Mouse (Mus musculus) myocyte (in vitro differentiated cells): Measurements from ENCODE around the gene Calhm1. TPM values are rescaled to one million over a fixed set of nuclear protein-coding genes. Genes with fewer than 3 reads are reported as not detected.

Experiments used
- H3K27me3 ChIP-seq: one replicate; pipeline ENCODE4 v1.6.1; 2011; ENCODE audit not compliant: control insufficient read depth, insufficient read depth, insufficient read length
- H3K36me3 ChIP-seq: one replicate; pipeline ENCODE4 v1.6.1; 2011; ENCODE audit not compliant: control insufficient read depth, insufficient read depth
- H3K4me2 ChIP-seq: one replicate; pipeline ENCODE4 v1.6.1; 2011; ENCODE audit warnings: low read depth, control low read depth
- H3K4me3 ChIP-seq: one replicate; pipeline ENCODE4 v1.5.1; 2011; ENCODE audit warnings: mild to moderate bottlenecking, control low read depth, moderate library complexity
- H3K79me2 ChIP-seq: one replicate; pipeline ENCODE4 v1.6.1; 2011; ENCODE audit not compliant: control insufficient read depth, insufficient read depth
- H3ac ChIP-seq: one replicate; pipeline ENCODE4 v1.6.1; 2011; ENCODE audit not compliant: control insufficient read depth, insufficient read length
- CEBPB ChIP-seq: IDR thresholded peaks from 2 replicates; pipeline ENCODE4 v1.6.1; 2011; ENCODE audit warnings: mild to moderate bottlenecking, moderate library complexity; ENCODE audit not compliant: poor library complexity, insufficient read depth, severe bottlenecking
- E2F4 ChIP-seq: IDR thresholded peaks from one replicate; pipeline ENCODE4 v1.6.1; 2011; ENCODE audit warnings: mild to moderate bottlenecking, control low read depth, moderate library complexity; ENCODE audit not compliant: insufficient read depth
- MAX ChIP-seq: IDR thresholded peaks from one replicate; pipeline ENCODE4 v1.6.1; 2011; ENCODE audit warnings: low read depth, mild to moderate bottlenecking, control low read depth
- MYOD1 ChIP-seq, 3 experiments: IDR thresholded peaks; one replicate each; pipeline ENCODE4 v1.6.1; 2011; ENCODE audit warnings: control low read depth in 2 of 3, low read depth in 2 of 3, mild to moderate bottlenecking in 2 of 3, moderate library complexity in 1 of 3; ENCODE audit not compliant: insufficient read length in 2 of 3, control insufficient read depth in 1 of 3
- MYOG ChIP-seq, 3 experiments: IDR thresholded peaks; one replicate each; pipeline ENCODE4 v1.6.1; 2011; ENCODE audit warnings: control low read depth in 2 of 3, low read depth in 2 of 3, mild to moderate bottlenecking in 2 of 3; ENCODE audit not compliant: insufficient read length in 2 of 3, control insufficient read depth in 1 of 3, insufficient read depth in 1 of 3
- POLR2A ChIP-seq: IDR thresholded peaks from one replicate; pipeline ENCODE4 v1.6.1; 2011; ENCODE audit warnings: low read depth, mild to moderate bottlenecking, control low read depth, moderate library complexity; ENCODE audit not compliant: insufficient read length
- POLR2AphosphoS2 ChIP-seq: IDR thresholded peaks from one replicate; pipeline ENCODE4 v1.6.1; 2011; ENCODE audit warnings: low read depth, control low read depth; ENCODE audit not compliant: insufficient read length
- REST ChIP-seq: IDR thresholded peaks from one replicate; pipeline ENCODE4 v1.6.1; 2011; ENCODE audit warnings: mild to moderate bottlenecking, control low read depth, moderate library complexity; ENCODE audit not compliant: insufficient read depth, insufficient read length
- SRF ChIP-seq: IDR thresholded peaks from one replicate; pipeline ENCODE4 v1.6.1; 2011; ENCODE audit warnings: low read depth; ENCODE audit not compliant: control insufficient read depth, insufficient read length
- TCF12 ChIP-seq: IDR thresholded peaks from one replicate; pipeline ENCODE4 v1.6.1; 2011; ENCODE audit warnings: mild to moderate bottlenecking, control low read depth; ENCODE audit not compliant: poor library complexity, insufficient read depth, severe bottlenecking
- TCF3 ChIP-seq: IDR thresholded peaks from one replicate; pipeline ENCODE4 v1.6.1; 2011; ENCODE audit warnings: low read depth, control low read depth; ENCODE audit not compliant: insufficient read length
- USF1 ChIP-seq: IDR thresholded peaks from one replicate; pipeline ENCODE4 v1.6.1; 2011; ENCODE audit warnings: low read depth, mild to moderate bottlenecking, control low read depth, moderate library complexity
- polyA plus RNA-seq: library from polyadenylated mRNA; unstranded; fragments of >200 nt; fragmentation: generic; extraction: Trizol; gene quantifications from one replicate; pipeline ENCODE4 v1.2.1, GENCODE M21; 2012; ENCODE audit warnings: missing spikeins

Calhm1 gene
- polyA plus RNA-seq, 1 experiment: not detected

DNA sequence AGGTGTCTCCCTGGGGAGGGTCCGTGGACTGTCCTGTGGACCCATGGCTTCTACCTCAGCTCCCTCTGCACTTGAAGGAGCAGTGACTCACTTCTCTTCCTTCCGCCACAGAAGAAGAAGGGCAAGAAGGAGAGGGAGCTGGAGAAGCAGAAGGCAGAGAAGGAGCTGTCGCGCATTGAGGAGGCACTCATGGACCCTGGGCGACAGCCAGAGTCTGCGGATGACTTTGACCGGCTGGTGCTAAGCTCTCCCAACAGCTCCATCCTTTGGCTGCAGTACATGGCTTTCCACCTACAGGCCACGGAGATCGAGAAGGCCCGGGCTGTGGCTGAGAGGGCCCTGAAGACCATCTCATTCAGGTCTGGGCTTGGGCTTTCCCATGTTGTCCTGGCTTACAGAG is 15.9 kb downstream of the Calhm1 start:
- Histone ChIP-seq H3K4me3 (no peak overlapping the region), H3K36me3 (peaks cover 40% of the 10 kb centered on the region), H3K4me2 (no peak overlapping the region), H3ac (no peak overlapping the region), H3K27me3 (no peaks in the 10 kb centered on the region), H3K79me2 (no peaks in the 10 kb centered on the region)
- TF ChIP-seq MYOD1 (IDR thresholded peaks at IDR 0.05; ENCODE audit: control insufficient read depth in 1 of 3, insufficient read length in 2 of 3, low read depth in 2 of 3) (no peak), TCF12 (no peak), USF1 (no peak), REST (no peak), E2F4 (no peak)

DNA sequence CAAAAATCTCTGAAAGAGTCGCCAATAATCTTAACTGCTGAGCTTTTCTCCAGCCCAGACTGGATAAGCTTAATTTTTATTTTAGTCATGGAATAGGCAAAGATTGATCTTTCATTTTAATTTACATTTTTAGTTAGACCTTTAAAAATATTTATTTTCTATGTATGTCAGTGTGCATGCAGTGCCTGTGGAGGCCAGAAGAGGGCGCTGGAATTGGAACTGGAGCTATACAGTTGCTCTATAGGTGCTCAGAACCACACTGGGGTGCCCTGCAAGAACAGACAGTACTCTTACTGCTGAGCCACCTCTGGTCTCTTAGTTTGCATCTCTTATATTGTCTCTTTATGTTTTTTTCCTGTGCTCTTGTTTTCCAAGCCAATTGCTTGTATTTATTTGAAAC is 21.3 kb downstream of the Calhm1 start:
- no peak overlapping the region for H3ac ChIP-seq
- no peaks in the 10 kb centered on the region for H3K79me2 ChIP-seq
- TF ChIP-seq USF1: no peak
- no peak overlapping the region for H3K4me2 ChIP-seq
- no peak overlapping the region for H3K4me3 ChIP-seq
- peaks cover 33% of the 10 kb centered on the region for H3K36me3 ChIP-seq
- no peaks in the 10 kb centered on the region for H3K27me3 ChIP-seq

DNA sequence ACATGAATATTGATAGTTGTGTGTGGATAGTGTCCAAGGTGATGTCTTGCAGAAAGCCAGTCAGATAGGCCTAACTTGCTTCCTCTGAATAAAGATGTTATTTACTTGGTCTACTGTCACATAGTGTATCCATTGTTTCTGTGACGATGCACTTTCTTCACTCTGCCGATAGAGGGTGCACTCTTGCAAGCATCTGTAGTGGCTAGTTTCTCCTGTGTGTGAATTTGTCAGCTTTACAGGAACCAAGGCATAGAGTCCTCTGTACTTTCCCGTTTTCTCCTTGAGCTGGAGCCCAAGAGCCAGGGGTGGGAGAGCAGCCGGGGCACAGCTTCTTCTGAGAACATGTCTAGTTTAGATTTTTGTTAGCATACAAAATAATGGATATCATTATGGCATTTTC is 23.0 kb downstream of the Calhm1 start:
- Histone ChIP-seq H3K4me2 (no peak overlapping the region), H3K36me3 (peaks cover 30% of the 10 kb centered on the region), H3ac (no peak overlapping the region), H3K27me3 (no peaks in the 10 kb centered on the region), H3K79me2 (no peaks in the 10 kb centered on the region), H3K4me3 (no peak overlapping the region)
- TF ChIP-seq TCF3: no peak
- TF ChIP-seq CEBPB: no peak
- TF ChIP-seq MYOD1 (IDR thresholded peaks at IDR 0.05; ENCODE audit: control insufficient read depth in 1 of 3, insufficient read length in 2 of 3, low read depth in 2 of 3): no peak
- no peak for TF ChIP-seq TCF12
- TF ChIP-seq MYOG (IDR thresholded peaks at IDR 0.05; ENCODE audit: control insufficient read depth in 1 of 3, insufficient read depth in 1 of 3, insufficient read length in 2 of 3, low read depth in 2 of 3): no peak
- no peak for TF ChIP-seq SRF
- no peak for TF ChIP-seq USF1
- TF ChIP-seq E2F4: no peak
- TF ChIP-seq POLR2AphosphoS2: no peak
- TF ChIP-seq POLR2A: no peak
- no peak for TF ChIP-seq MAX
- TF ChIP-seq REST: no peak

DNA sequence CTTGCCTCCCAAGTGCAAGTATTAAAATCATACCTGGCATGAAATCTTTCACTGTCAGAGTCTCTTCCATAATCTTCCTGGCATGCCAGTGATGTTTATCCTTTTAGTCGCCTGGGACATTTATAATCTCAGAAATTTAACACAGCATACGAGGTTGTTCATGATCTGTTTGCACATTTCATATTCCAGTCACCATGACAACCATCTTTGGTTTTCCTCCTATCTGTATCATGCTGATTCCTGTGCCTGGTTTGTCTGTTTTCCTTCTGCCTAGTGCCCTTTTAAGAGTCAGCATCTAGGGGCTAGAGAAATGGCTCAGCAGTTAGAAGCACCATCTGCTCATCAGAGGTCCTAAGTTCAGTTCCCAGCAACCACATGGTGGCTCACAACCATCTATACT is 25.4 kb downstream of the Calhm1 start:
- H3K36me3 ChIP-seq: peaks cover 38% of the 10 kb centered on the region
- H3K4me3 ChIP-seq: no peak overlapping the region
- no peaks in the 10 kb centered on the region for H3K79me2 ChIP-seq
- no peak for TF ChIP-seq POLR2AphosphoS2
- no peak for TF ChIP-seq USF1
- TF ChIP-seq TCF3: no peak
- TF ChIP-seq TCF12: no peak
- no peak for TF ChIP-seq SRF
- TF ChIP-seq REST: no peak
- no peak for TF ChIP-seq MAX
- TF ChIP-seq CEBPB: no peak
- TF ChIP-seq MYOG (IDR thresholded peaks at IDR 0.05; ENCODE audit: control insufficient read depth in 1 of 3, insufficient read depth in 1 of 3, insufficient read length in 2 of 3, low read depth in 2 of 3): no peak
- no peak for TF ChIP-seq POLR2A
- TF ChIP-seq E2F4: no peak
- TF ChIP-seq MYOD1 (IDR thresholded peaks at IDR 0.05; ENCODE audit: control insufficient read depth in 1 of 3, insufficient read length in 2 of 3, low read depth in 2 of 3): no peak
- no peak overlapping the region for H3ac ChIP-seq
- H3K27me3 ChIP-seq: no peaks in the 10 kb centered on the region
- H3K4me2 ChIP-seq: no peak overlapping the region

DNA sequence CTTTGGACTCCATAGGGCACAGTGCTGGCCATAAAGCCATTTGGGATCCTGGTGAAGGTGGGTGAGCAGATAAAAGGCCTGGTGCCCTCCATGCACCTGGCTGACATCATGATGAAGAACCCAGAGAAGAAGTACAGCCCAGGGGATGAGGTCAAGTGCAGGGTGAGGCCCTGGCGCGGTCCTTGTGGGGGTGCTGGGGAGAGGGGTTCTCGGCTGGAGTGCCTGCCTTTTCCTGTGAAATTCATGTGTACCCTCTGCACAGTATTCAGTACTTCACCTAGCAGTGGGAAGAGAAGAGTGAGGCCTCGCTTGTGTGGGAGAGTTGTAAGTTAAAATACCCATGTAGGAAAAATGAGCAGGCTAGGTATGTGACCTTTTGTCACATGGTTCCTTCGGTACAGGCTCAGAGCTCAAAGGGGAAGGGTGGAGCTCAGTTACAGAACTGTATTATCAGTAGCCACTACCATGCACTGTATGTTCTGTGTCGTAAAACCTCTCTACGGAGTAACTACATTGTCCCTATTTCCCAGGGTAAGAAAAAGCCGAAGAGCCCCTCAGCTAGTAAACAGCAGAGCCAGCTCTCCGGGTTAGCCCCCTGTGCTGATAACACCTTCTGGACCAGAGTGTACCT is 39.3 kb downstream of the Calhm1 start:
- Histone ChIP-seq H3K36me3 (peaks cover 69% of the 10 kb centered on the region), H3ac (no peak overlapping the region), H3K4me2 (no peak overlapping the region), H3K27me3 (no peaks in the 10 kb centered on the region), H3K79me2 (no peaks in the 10 kb centered on the region), H3K4me3 (no peak overlapping the region)
- TF ChIP-seq MAX: no peak
- TF ChIP-seq SRF: no peak
- no peak for TF ChIP-seq POLR2A
- no peak for TF ChIP-seq POLR2AphosphoS2
- no peak for TF ChIP-seq MYOG (IDR thresholded peaks at IDR 0.05; ENCODE audit: control insufficient read depth in 1 of 3, insufficient read depth in 1 of 3, insufficient read length in 2 of 3, low read depth in 2 of 3)
- no peak for TF ChIP-seq TCF3
- no peak for TF ChIP-seq MYOD1 (IDR thresholded peaks at IDR 0.05; ENCODE audit: control insufficient read depth in 1 of 3, insufficient read length in 2 of 3, low read depth in 2 of 3)
- TF ChIP-seq REST: no peak
- TF ChIP-seq TCF12: no peak
